Mouse (Mus musculus): ENCODE data around the gene Nkpd1.

GRCm38 (mm10) chr7:19472403-19472802 lies 45.2 kb upstream of the Nkpd1 start:
- TF ChIP-seq CTCF (IDR thresholded peaks at IDR 0.05; ENCODE audit: extremely low read depth, insufficient read depth, insufficient read length, insufficient replicate concordance) (no peak), POLR2A (IDR thresholded peaks at IDR 0.05; ENCODE audit: low read depth, low read length) (no peak)
